Mouse (Mus musculus): ENCODE measurements at regions not wholly inside any gene's neighbourhood (a gene's known extent, or its start where the extent isn't known, plus 50 kb on each side); places are given as distances from the start of the nearest gene placed in this dataset.

DNA sequence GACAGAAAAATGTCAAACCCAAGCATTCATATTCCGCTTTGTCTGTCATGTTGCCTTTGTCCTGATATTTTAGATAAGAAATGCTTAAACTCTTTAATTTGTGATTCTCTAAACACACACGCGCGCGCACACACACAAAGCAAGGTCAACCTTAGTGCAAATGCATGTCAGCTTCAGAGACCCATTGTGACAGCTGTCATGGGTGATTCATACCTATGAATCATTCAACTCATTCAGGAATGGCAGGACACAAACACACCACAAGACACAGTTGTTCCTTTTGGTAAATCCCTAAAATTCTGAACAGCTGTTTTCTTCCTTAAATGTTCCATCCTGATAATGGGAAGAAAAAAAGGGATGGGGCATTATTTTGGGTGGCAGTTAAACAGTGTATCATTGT, 144.1 kb upstream of the Dusp10 start:
- TF ChIP-seq CTCF (IDR thresholded peaks at IDR 0.05; ENCODE audit: low read depth, low read length) (no peak), POLR2A (IDR thresholded peaks at IDR 0.05; ENCODE audit: borderline replicate concordance, low read depth, low read length) (no peak)

DNA sequence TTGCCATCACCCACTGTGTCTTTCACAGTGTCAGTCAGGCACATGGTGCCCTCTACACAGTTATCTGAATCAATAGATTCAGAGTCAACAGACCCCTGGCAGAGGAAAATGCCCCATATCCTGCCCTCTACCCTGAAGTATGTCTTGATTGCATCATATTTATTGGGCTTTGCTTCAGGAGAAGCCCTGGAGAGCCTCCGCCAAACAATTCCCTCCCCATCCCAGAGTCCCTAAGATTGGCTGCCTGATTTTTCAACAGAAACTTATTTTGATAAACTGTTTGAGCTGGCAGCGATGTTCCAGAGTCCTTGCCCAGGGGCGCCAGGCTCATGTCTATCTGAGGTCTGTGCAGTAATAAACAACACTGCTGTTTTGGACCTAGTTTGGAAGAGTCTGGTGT, 117.2 kb upstream of the Dusp10 start:
- H3K27ac ChIP-seq (ENCODE audit: insufficient read depth, low read depth, low read length): no peak overlapping the region
- H3K4me1 ChIP-seq (ENCODE audit: control insufficient read depth, insufficient read depth, low read length): no peaks in the 10 kb centered on the region
- no peak for TF ChIP-seq CTCF (IDR thresholded peaks at IDR 0.05; ENCODE audit: low read depth, low read length)
- no peak for TF ChIP-seq POLR2A (IDR thresholded peaks at IDR 0.05; ENCODE audit: borderline replicate concordance, low read depth, low read length)

More for the DNA sequence above, 144.1 kb upstream of the Dusp10 start:
- Histone ChIP-seq H3K4me3 (ENCODE audit: insufficient read depth, low read length) (no peak overlapping the region), H3K4me1 (ENCODE audit: control insufficient read depth, insufficient read depth, low read length) (no peaks in the 10 kb centered on the region), H3K27ac (ENCODE audit: insufficient read depth, low read depth, low read length) (no peak overlapping the region)

DNA sequence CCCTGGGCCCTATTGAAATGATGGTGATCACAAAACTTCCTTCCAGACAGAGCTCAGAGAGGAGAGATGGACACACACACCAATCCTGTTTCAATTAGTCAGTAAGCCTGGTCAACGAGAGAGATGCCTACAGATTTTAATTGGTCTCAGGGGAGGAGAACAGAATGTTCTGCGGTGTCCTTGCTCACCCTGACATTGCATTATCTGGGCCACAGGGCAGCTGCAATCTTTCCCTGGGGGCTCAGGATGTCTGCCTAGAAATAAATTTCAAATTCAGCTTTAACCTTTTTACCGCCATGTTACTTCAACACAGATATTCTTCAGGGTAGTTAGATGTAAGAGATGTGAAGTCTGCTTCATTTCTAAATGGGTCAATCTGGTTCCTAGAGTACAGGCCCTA, 115.0 kb upstream of the Dusp10 start:
- Histone ChIP-seq H3K4me1 (ENCODE audit: control insufficient read depth, insufficient read depth, low read length) (no peaks in the 10 kb centered on the region), H3K4me3 (ENCODE audit: insufficient read depth, low read length) (no peak overlapping the region), H3K27ac (ENCODE audit: insufficient read depth, low read depth, low read length) (no peak overlapping the region)
- TF ChIP-seq CTCF (IDR thresholded peaks at IDR 0.05; ENCODE audit: low read depth, low read length) (no peak), POLR2A (IDR thresholded peaks at IDR 0.05; ENCODE audit: borderline replicate concordance, low read depth, low read length) (no peak)

More for the DNA sequence above, 117.2 kb upstream of the Dusp10 start:
- H3K4me3 ChIP-seq (ENCODE audit: insufficient read depth, low read length): no peak overlapping the region

DNA sequence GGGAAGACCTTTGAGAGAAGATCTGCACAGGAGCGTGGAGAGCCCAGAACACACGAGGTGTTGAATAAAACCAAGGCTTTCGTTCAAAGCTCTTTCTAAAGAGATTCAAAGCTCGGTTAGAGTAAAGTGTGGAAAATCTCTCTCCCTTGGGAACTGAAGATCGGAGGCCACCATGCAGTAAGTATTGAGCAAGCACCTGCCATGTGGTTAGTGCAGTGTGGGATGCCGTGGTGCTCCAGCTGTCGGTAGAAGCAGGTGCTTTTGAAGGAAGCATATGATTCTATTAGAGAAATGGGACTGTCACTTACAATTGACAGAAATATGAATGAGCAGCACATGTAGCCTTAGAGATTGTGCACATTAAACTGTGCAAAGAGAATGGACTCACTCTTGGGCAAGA, 108.5 kb upstream of the Dusp10 start:
- no peak for TF ChIP-seq CTCF (IDR thresholded peaks at IDR 0.05; ENCODE audit: low read depth, low read length)
- TF ChIP-seq POLR2A (IDR thresholded peaks at IDR 0.05; ENCODE audit: borderline replicate concordance, low read depth, low read length): no peak
- no peak overlapping the region for H3K4me3 ChIP-seq (ENCODE audit: insufficient read depth, low read length)
- H3K4me1 ChIP-seq (ENCODE audit: control insufficient read depth, insufficient read depth, low read length): no peaks in the 10 kb centered on the region
- H3K27ac ChIP-seq (ENCODE audit: insufficient read depth, low read depth, low read length): no peak overlapping the region

DNA sequence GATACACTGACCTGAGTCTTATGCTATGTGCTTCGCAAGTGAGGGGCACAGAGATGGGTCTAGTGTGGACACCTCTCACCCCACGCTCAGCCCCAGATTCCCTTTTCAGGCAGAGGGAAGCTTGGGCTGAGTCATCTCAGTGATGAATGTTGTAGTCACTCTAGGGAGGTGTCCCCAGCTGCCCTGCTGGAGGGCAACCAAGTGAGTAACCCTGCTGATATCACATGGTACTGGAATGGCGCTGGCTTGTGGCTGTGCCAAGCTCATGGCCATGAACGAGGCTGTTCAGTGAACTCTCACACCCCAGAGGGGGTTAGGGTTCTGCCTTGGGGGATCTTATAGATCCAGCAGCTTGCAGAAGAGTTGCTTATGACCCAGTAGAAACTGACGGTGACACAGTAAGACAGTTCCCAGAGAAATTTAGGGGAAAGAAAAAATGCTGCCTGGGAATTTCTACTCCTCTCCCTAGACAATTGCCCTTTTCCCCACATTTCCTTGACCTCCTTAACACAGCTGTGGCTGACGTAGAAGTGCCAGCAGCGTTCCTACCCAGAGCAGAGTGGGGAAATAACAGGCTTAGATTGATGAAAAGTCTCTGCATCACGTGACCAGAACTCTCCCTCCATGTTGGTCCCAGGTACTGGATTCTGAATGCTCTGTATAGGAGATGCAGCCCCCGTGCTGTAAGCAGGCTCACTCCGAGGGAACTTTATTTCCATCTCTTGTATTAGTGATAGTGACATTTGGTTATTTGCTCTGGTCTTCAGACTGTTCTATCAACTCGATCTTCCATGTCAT, 107.6 kb upstream of the Dusp10 start:
- H3K4me1 ChIP-seq (ENCODE audit: control insufficient read depth, insufficient read depth, low read length): no peaks in the 10 kb centered on the region
- no peak overlapping the region for H3K27ac ChIP-seq (ENCODE audit: insufficient read depth, low read depth, low read length)
- no peak for TF ChIP-seq CTCF (IDR thresholded peaks at IDR 0.05; ENCODE audit: low read depth, low read length)
- no peak for TF ChIP-seq POLR2A (IDR thresholded peaks at IDR 0.05; ENCODE audit: borderline replicate concordance, low read depth, low read length)
- no peak overlapping the region for H3K4me3 ChIP-seq (ENCODE audit: insufficient read depth, low read length)

DNA sequence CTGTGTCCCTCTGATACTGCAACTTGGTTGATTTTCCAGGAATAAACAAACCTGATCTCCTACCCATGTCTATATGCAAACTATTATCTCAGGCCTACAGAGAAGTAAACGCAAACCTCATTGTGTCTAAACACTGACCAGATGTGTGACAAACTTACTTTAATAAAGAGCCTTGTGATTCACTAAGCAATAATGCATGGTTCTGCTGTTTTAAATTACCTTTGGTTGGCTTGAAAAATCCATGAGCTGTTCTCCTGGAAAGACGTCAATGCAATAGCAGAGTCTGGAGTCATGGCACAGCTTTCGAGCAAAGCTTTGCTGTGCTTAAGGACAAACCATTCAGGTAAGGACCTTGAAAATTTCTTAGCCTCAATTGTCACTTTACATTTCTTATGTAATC, 95.4 kb upstream of the Dusp10 start:
- H3K4me1 ChIP-seq (ENCODE audit: control insufficient read depth, insufficient read depth, low read length): no peaks in the 10 kb centered on the region
- no peak overlapping the region for H3K27ac ChIP-seq (ENCODE audit: insufficient read depth, low read depth, low read length)
- TF ChIP-seq POLR2A (IDR thresholded peaks at IDR 0.05; ENCODE audit: borderline replicate concordance, low read depth, low read length) (no peak), CTCF (IDR thresholded peaks at IDR 0.05; ENCODE audit: low read depth, low read length) (no peak)
- H3K4me3 ChIP-seq (ENCODE audit: insufficient read depth, low read length): no peak overlapping the region

DNA sequence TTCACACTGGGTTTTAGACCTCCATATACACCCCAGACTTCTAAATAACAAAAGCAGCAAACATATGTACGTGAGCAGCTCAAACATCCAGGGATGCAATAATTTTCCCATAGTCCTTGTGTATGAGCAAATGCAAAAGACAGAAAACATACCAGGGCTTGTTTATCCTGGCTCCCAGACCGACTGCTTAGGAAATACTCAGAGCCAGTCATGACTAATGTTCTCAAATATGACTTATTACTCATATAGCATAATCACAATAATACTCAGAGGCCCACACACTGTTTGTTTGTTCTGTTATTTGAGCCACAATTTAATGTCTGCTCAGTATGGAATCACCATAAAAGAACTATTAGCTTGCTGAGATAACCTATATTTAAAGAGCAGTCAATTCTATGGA, 91.8 kb upstream of the Dusp10 start:
- H3K4me1 ChIP-seq (ENCODE audit: control insufficient read depth, insufficient read depth, low read length): no peaks in the 10 kb centered on the region
- TF ChIP-seq CTCF (IDR thresholded peaks at IDR 0.05; ENCODE audit: low read depth, low read length) (no peak), POLR2A (IDR thresholded peaks at IDR 0.05; ENCODE audit: borderline replicate concordance, low read depth, low read length) (no peak)
- no peak overlapping the region for H3K4me3 ChIP-seq (ENCODE audit: insufficient read depth, low read length)
- no peak overlapping the region for H3K27ac ChIP-seq (ENCODE audit: insufficient read depth, low read depth, low read length)

DNA sequence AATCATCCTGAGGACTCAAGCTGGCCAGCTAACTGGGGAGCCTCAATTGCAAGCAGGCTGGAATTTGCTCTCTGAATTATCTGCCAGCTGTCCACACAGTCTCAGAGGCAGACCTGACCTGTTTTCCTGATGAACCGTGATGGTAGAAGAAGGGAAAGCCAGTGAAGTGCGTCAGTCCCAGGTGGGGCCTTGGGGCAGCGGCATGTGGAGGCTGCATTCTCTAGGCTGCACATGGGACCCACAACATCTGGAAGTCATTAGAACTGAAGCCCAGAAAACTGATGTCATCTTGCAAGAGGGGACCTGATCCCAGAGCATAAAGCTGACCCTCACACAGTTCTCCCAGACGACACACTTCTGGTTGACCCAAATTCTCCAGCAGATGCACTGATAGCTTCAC, 84.6 kb upstream of the Dusp10 start:
- Histone ChIP-seq H3K27ac (ENCODE audit: insufficient read depth, low read depth, low read length) (no peak overlapping the region), H3K4me1 (ENCODE audit: control insufficient read depth, insufficient read depth, low read length) (no peaks in the 10 kb centered on the region), H3K4me3 (ENCODE audit: insufficient read depth, low read length) (no peak overlapping the region)
- TF ChIP-seq POLR2A (IDR thresholded peaks at IDR 0.05; ENCODE audit: borderline replicate concordance, low read depth, low read length) (no peak), CTCF (IDR thresholded peaks at IDR 0.05; ENCODE audit: low read depth, low read length) (no peak)

DNA sequence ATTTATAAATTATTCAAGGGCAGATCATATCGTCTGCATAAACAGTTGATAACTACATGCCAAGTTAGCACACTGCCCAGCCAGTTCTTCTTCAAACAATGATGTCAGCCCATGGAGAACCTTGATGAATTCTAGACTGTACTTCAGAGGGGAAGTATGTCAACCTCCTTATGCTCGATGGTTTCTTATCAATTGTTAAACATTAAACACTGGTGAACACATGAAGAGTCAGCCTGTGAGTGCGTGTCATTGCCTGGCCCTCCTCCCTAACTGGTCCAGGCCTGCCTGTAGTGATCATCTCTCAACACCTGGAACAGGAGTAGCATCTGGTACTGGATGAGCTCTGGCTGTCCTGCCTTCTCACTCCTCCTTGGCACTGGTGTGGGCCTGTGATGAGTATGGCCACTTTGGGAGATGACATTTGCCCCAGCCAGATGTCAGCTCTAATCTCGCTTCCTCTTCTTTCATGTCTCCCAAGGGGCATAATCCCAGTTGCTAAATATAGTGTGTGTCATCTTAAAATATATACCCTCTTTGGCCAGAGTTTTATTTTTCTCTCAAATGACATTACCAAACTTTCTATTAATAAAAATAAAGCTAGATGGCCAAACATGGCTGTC, 82.6 kb upstream of the Dusp10 start:
- no peaks in the 10 kb centered on the region for H3K4me1 ChIP-seq (ENCODE audit: control insufficient read depth, insufficient read depth, low read length)
- TF ChIP-seq POLR2A (IDR thresholded peaks at IDR 0.05; ENCODE audit: borderline replicate concordance, low read depth, low read length): no peak
- TF ChIP-seq CTCF (IDR thresholded peaks at IDR 0.05; ENCODE audit: low read depth, low read length): no peak
- H3K4me3 ChIP-seq (ENCODE audit: insufficient read depth, low read length): no peak overlapping the region
- H3K27ac ChIP-seq (ENCODE audit: insufficient read depth, low read depth, low read length): no peak overlapping the region

DNA sequence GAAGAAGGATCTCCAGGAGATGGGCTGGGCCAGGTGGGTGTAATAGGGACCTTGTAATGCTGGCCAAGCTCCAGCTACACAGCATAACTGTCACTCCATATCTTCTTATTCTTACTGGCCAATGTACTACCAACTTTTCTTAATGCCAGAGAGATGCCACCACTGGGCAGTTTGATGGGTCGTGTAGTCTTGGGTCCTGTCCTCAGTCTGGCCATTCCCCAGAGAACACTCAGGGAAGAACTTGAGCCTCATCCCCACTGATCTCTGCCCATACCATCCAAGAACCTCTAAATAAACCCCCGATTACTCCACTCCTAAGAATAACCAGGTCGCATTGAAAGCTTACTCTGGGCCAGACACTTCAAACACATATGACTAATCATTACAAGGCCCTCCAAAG, 82.0 kb upstream of the Dusp10 start:
- Histone ChIP-seq H3K27ac (ENCODE audit: insufficient read depth, low read depth, low read length) (no peak overlapping the region), H3K4me1 (ENCODE audit: control insufficient read depth, insufficient read depth, low read length) (no peaks in the 10 kb centered on the region), H3K4me3 (ENCODE audit: insufficient read depth, low read length) (no peak overlapping the region)
- TF ChIP-seq POLR2A (IDR thresholded peaks at IDR 0.05; ENCODE audit: borderline replicate concordance, low read depth, low read length): no peak
- no peak for TF ChIP-seq CTCF (IDR thresholded peaks at IDR 0.05; ENCODE audit: low read depth, low read length)

Data from bone marrow macrophage, adult 2 months (primary cell).